Mouse (Mus musculus) liver, embryonic 14.5 days (tissue): ENCODE results near the gene Lrrc4c.

Experiments used
- CTCF ChIP-seq: IDR thresholded peaks from 2 replicates; pipeline ENCODE4 v1.5.1; 2016; ENCODE audit warnings: antibody characterized with exemption, low read depth, control low read depth
- EP300 ChIP-seq: IDR thresholded peaks from 2 replicates; pipeline ENCODE4 v1.6.1; 2016; ENCODE audit warnings: antibody characterized with exemption, low read depth

DNA sequence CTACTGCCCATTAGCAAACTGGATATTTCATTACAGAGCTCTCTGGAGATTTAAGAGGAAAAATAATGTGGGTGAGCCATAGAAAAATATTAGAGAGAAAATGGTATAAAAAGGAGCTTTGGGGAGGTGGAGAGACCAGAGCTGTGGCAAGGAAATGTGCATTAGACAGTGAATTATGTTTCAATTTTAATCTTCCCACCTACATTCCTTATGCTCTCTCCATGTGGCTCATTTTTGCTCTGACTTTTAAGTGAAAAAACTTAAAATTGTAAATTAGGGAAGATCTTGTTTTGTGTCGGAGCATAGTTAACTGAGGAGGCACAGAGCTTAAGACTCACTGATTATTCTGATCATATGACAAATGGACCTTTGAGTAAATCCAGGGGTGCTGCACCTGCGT lies 399.4 kb downstream of the Lrrc4c start:
- TF ChIP-seq CTCF = no peak
- no peak for TF ChIP-seq EP300
